In the genomic region with DNA sequence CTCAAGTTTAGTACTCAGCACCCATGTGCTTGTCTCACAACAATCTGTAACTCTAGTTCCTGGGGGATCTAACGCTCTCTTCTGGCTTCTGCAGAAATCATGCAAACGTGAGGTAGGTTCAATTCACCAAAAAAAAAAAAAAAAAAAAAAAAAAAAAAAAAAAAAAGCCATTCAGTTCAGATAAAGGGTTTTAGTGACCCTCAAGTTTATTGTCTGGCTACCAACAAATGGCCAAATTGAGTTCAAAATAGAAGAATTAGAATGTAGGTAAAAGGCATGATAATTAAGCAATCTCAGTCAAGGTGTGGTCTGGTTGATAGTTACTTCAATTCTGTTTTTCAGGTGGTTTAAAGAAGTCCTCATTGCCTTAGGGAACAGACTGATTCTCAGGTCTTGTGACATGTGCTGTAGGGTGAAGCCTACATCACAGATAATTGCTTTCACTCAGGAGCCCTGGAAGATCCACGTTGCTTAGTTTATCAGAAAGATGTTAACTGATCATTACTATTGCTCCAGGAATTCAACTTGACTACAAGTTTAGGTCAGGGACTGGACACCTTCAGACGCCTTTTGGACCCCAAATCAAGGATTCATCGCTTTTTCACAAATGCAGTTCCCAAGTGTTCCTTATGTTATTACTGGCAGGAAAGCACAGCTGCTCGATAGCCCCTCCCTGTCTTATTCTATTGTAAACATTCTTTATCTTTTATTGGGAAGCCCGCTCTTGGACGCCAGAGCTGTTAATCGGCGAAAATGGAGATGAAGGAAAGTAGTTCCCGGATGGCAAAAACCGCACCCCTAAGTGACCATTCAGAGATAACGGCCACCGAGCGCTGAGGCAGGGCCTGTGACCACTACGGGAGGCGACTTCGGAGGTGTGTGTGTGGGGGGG, we compare ENCODE assay signal across 8 mouse cellular contexts. TPM values are rescaled to one million over a fixed set of nuclear protein-coding genes. Genes with fewer than 3 reads are reported as not detected.
DNase-seq lines count a peak whose midpoint lies in the region; ATAC-seq and TF ChIP-seq lines count a peak whose summit lies in the region.

No protein-coding gene starts in this region.

- H3K36me3 ChIP-seq in heart, embryonic 13.5 days, result peaks cover 14% of the 10 kb centered on the region
- H3K36me3 ChIP-seq in E14TG2a.4 (ENCODE audit: insufficient read depth, low read length), result peaks cover 29% of the 10 kb centered on the region
- peaks cover 5% of the 10 kb centered on the region for H3K36me3 ChIP-seq in forebrain, embryonic 12.5 days (replicated peaks)
- peaks cover 2% of the 10 kb centered on the region; the same call in 1 of the 2 replicates for H3K36me3 ChIP-seq in liver, embryonic 14.5 days (replicated peaks; ENCODE audit: control insufficient read depth, insufficient read depth, low read depth)

- H3K9me3 ChIP-seq in heart, embryonic 13.5 days, result 0 out of 2 replicates have a peak, but pooled peaks cover 6% of the 10 kb centered on the region
- peaks cover 29% of the 10 kb centered on the region for H3K9me3 ChIP-seq in E14TG2a.4 (ENCODE audit: low read length)
- H3K9me3 ChIP-seq in forebrain, embryonic 12.5 days, result 0 out of 2 replicates have a peak, but pooled peaks cover 8% of the 10 kb centered on the region
- H3K9me3 ChIP-seq in liver, embryonic 14.5 days (ENCODE audit: control insufficient read depth, low read length), result no peaks in the 10 kb centered on the region

- intact Hi-C loops in heart, postnatal 36 days (cut with DNase I), result loop anchor here (2.0 kb wide), 1 partner anchor 60 kb away; the partner anchor contains the start of gene Ctbp1

- no peak for TF ChIP-seq EP300 in liver, embryonic 14.5 days (IDR thresholded peaks at IDR 0.05; ENCODE audit: low read depth)

- no peak for ATAC-seq in heart, embryonic 13.5 days (ENCODE audit: extremely low read depth, insufficient number of reproducible peaks, low FRiP score, low TSS enrichment)
- no peak; the same call in 1 of the 2 replicates for ATAC-seq in forebrain, embryonic 12.5 days (ENCODE audit: low FRiP score)
- no peak for ATAC-seq in liver, embryonic 14.5 days (ENCODE audit: insufficient read depth)
- ATAC-seq in frontal cortex, adult (ENCODE audit: low TSS enrichment), result no peak

- H3K4me1 ChIP-seq in heart, embryonic 13.5 days, result peaks cover 31% of the 10 kb centered on the region
- H3K4me1 ChIP-seq in E14TG2a.4 (replicated peaks; ENCODE audit: low read depth, low read length), result peaks cover 34% of the 10 kb centered on the region
- H3K4me1 ChIP-seq in forebrain, embryonic 12.5 days, result peaks cover 18% of the 10 kb centered on the region
- peaks cover 10 to 16% of the 10 kb centered on the region in 2 experiments for H3K4me1 ChIP-seq in liver, embryonic 14.5 days (replicated peaks; ENCODE audit: control insufficient read depth in 2 of 2, insufficient read depth in 2 of 2, low read length in 1 of 2)

- H3K27ac ChIP-seq in heart, embryonic 13.5 days (replicated peaks), result peak overlapping the region; percentile 80
- H3K27ac ChIP-seq in forebrain, embryonic 12.5 days, result peak overlapping the region; percentile 89
- peak overlapping the region; percentile 62 for H3K27ac ChIP-seq in liver, embryonic 14.5 days

- H3K4me2 ChIP-seq in heart, embryonic 13.5 days, result peak overlapping the region; percentile 72
- peak overlapping the region; percentile 62 for H3K4me2 ChIP-seq in forebrain, embryonic 12.5 days
- H3K4me2 ChIP-seq in liver, embryonic 14.5 days (ENCODE audit: low read depth), result peak overlapping the region; percentile 92

- no peaks in the 10 kb centered on the region for H3K27me3 ChIP-seq in heart, embryonic 13.5 days (replicated peaks)
- no peaks in the 10 kb centered on the region for H3K27me3 ChIP-seq in E14TG2a.4 (ENCODE audit: insufficient read depth, low read length)
- H3K27me3 ChIP-seq in forebrain, embryonic 12.5 days, result no peaks in the 10 kb centered on the region
- H3K27me3 ChIP-seq in liver, embryonic 14.5 days (ENCODE audit: control insufficient read depth, insufficient read depth, low read length), result no peaks in the 10 kb centered on the region

- no peak for TF ChIP-seq CTCF in E14TG2a.4 (conservative IDR thresholded peaks at IDR 0.05; ENCODE audit: low read length)
- no peak for TF ChIP-seq CTCF in liver, embryonic 14.5 days (IDR thresholded peaks at IDR 0.05; ENCODE audit: low read depth)

- WGBS in heart, embryonic 13.5 days, result 20% methylated on average over 18 of the region's 18 CpGs
- 24% methylated on average over 18 of the region's 18 CpGs for WGBS in forebrain, embryonic 12.5 days
- 22% methylated on average over 18 of the region's 18 CpGs for WGBS in liver, embryonic 14.5 days (ENCODE audit: insufficient replicate concordance)

- H3K4me3 ChIP-seq in heart, embryonic 13.5 days, result peak overlapping the region; percentile 96
- H3K4me3 ChIP-seq in E14TG2a.4 (replicated peaks; ENCODE audit: low read length), result peak overlapping the region; percentile 97
- peak overlapping the region; percentile 100 for H3K4me3 ChIP-seq in forebrain, embryonic 12.5 days (replicated peaks)
- peak overlapping the region; percentile 83 to 90 for H3K4me3 ChIP-seq in liver, embryonic 14.5 days (ENCODE audit: insufficient read depth in 1 of 2, low read depth in 2 of 2, low read length in 2 of 2)

- DNase-seq in heart, postnatal 36 days, result no peak
- DNase-seq in liver, embryonic 14.5 days (ENCODE audit: low read depth in 3 of 3, low spot score in 3 of 3), result no peak
- DNase-seq in cerebellum, adult 18-20 months, result no peak
- no peak for DNase-seq in layer of hippocampus, postnatal 25 days (ENCODE audit: extremely low spot score in 1 of 2, low spot score in 1 of 2)

- H3K9ac ChIP-seq in heart, embryonic 13.5 days, result peak overlapping the region; percentile 87
- peak overlapping the region; percentile 68 for H3K9ac ChIP-seq in forebrain, embryonic 12.5 days
- H3K9ac ChIP-seq in liver, embryonic 14.5 days (replicated peaks), result peak overlapping the region; percentile 77

RNA-seq across cellular contexts. Expression of gene Maea, which starts 0.7 kb away (rescaled TPM):
- polyA plus RNA-seq in heart, embryonic 13.5 days (2015; fragmentation: Nextera tagmentation; extraction: Ambion mirVana), result 121 and 135 TPM in 2 replicates
- total RNA-seq in heart, postnatal 36 days (2021), result 10 to 100 TPM; 81.0 to 86.1 TPM
- polyA plus RNA-seq in forebrain, embryonic 12.5 days (2016; fragmentation: Nextera tagmentation; extraction: Ambion mirVana), result 114 and 115 TPM in 2 replicates
- polyA plus RNA-seq in liver, embryonic 14.5 days (2012; rRNA removed), result 47.2 and 54.4 TPM in 2 replicates
- 40.0 and 46.1 TPM in 2 replicates for polyA plus RNA-seq in liver, embryonic 14.5 days (2014; fragmentation: Nextera tagmentation; extraction: Ambion mirVana)
- total RNA-seq in layer of hippocampus, postnatal 25 days (2021), result 10 to 100 TPM; 98.7 to 99.7 TPM

RNA-seq across cellular contexts. Expression of gene Uvssa, which starts 43.7 kb away (rescaled TPM):
- polyA plus RNA-seq in heart, embryonic 13.5 days (2015; fragmentation: Nextera tagmentation; extraction: Ambion mirVana), result 3.9 and 4.0 TPM in 2 replicates
- 1 to 10 TPM; 2.8 to 4.0 TPM for total RNA-seq in heart, postnatal 36 days (2021)
- polyA plus RNA-seq in forebrain, embryonic 12.5 days (2016; fragmentation: Nextera tagmentation; extraction: Ambion mirVana), result 8.0 and 9.0 TPM in 2 replicates
- polyA plus RNA-seq in liver, embryonic 14.5 days (2012; rRNA removed), result 1.5 and 2.2 TPM in 2 replicates
- 1.5 and 2.1 TPM in 2 replicates for polyA plus RNA-seq in liver, embryonic 14.5 days (2014; fragmentation: Nextera tagmentation; extraction: Ambion mirVana)
- total RNA-seq in layer of hippocampus, postnatal 25 days (2021), result 1 to 10 TPM; 5.2 to 7.8 TPM

RNA-seq across cellular contexts. Expression of gene Ctbp1, which starts 59.8 kb away (rescaled TPM):
- 206 and 234 TPM in 2 replicates for polyA plus RNA-seq in heart, embryonic 13.5 days (2015; fragmentation: Nextera tagmentation; extraction: Ambion mirVana)
- 100 to 1,000 TPM; 213 to 214 TPM for total RNA-seq in heart, postnatal 36 days (2021)
- 545 and 552 TPM in 2 replicates for polyA plus RNA-seq in forebrain, embryonic 12.5 days (2016; fragmentation: Nextera tagmentation; extraction: Ambion mirVana)
- polyA plus RNA-seq in liver, embryonic 14.5 days (2012; rRNA removed), result 85.0 and 107 TPM in 2 replicates
- polyA plus RNA-seq in liver, embryonic 14.5 days (2014; fragmentation: Nextera tagmentation; extraction: Ambion mirVana), result 165 and 191 TPM in 2 replicates
- 100 to 1,000 TPM; 277 to 297 TPM for total RNA-seq in layer of hippocampus, postnatal 25 days (2021)
